Mouse (Mus musculus) fibroblast of lung, adult 2 months (primary cell): ENCODE data around the gene Kidins220.

Experiments used
- DNase-seq: peaks from one replicate; pipeline ENCODE4 v3.0.0-alpha.2; 2011; ENCODE audit warnings: low read depth

The Kidins220 gene

GRCm38 (mm10) chr12:25026308-25026707 is 51.6 kb downstream of the Kidins220 start:
- DNase-seq, result no peak

- peak; percentile 31 for DNase-seq
Observed at GRCm38 (mm10) chr12:25027416-25027815, 52.7 kb downstream of the Kidins220 start.

GRCm38 (mm10) chr12:25033662-25034337 is 59.1 kb downstream of the Kidins220 start:
- DNase-seq, result peak; percentile 36

- no peak for DNase-seq
Observed at GRCm38 (mm10) chr12:25034338-25034953, 59.7 kb downstream of the Kidins220 start.

GRCm38 (mm10) chr12:25036024-25036423 is 61.3 kb downstream of the Kidins220 start:
- DNase-seq, result no peak

- no peak for DNase-seq
Observed at GRCm38 (mm10) chr12:25037222-25037621, 62.5 kb downstream of the Kidins220 start.

GRCm38 (mm10) chr12:25037681-25038472 is 63.2 kb downstream of the Kidins220 start:
- DNase-seq, result no peak

- no peak for DNase-seq
Observed at GRCm38 (mm10) chr12:25044056-25044455, 69.3 kb downstream of the Kidins220 start.

- DNase-seq, result no peak
Observed at GRCm38 (mm10) chr12:25044579-25044978, 69.9 kb downstream of the Kidins220 start.

- DNase-seq, result no peak
Observed at GRCm38 (mm10) chr12:25049253-25049652, 74.5 kb downstream of the Kidins220 start.

GRCm38 (mm10) chr12:25054511-25054910 is 79.8 kb downstream of the Kidins220 start:
- no peak for DNase-seq

GRCm38 (mm10) chr12:25054963-25055362 is 80.2 kb downstream of the Kidins220 start:
- no peak for DNase-seq

GRCm38 (mm10) chr12:25059487-25060200 is 84.9 kb downstream of the Kidins220 start:
- DNase-seq, result peak; percentile 53

GRCm38 (mm10) chr12:25060901-25061300 is 86.2 kb downstream of the Kidins220 start:
- DNase-seq, result no peak

- DNase-seq, result no peak
Observed at GRCm38 (mm10) chr12:25062264-25062663, 87.5 kb downstream of the Kidins220 start.

GRCm38 (mm10) chr12:25073374-25073773 is 98.6 kb downstream of the Kidins220 start:
- DNase-seq, result no peak

GRCm38 (mm10) chr12:25074344-25074743 is 99.6 kb downstream of the Kidins220 start:
- no peak for DNase-seq

- no peak for DNase-seq
Observed at GRCm38 (mm10) chr12:25083260-25084178, 108.8 kb downstream of the Kidins220 start.

GRCm38 (mm10) chr12:25086966-25087365 is 112.2 kb downstream of the Kidins220 start:
- no peak for DNase-seq

GRCm38 (mm10) chr12:25089433-25089832 is 114.7 kb downstream of the Kidins220 start:
- DNase-seq, result no peak
